In the genomic region with DNA sequence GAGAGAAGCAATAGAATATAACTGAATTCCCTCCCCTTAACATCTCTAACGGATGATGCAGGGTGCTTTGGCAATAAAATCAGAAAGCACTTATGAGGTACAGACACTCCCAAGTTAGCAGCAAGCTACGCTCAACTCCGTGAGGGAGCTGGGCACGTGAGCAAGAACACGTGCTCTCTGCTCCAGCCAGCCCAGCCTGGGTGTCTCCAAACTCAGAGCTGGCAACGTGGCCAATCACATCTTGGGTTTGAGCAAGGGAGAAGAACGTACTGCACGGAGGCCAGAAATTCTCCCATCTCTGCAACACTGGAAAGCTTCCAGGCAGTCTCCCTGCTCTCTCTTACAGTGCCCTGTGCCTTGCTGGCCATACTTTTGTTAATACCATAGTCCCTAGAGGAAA, we compare ENCODE assay signal across 12 mouse cellular contexts. TPM values are rescaled to one million over a fixed set of nuclear protein-coding genes. Genes with fewer than 3 reads are reported as not detected.
DNase-seq lines count a peak whose midpoint lies in the region; ATAC-seq and TF ChIP-seq lines count a peak whose summit lies in the region.
"Had no signal": no experiment of that assay in that cellular context is flagged by ENCODE, and none has a peak within 500 bp of the region (broad histone marks: within the 10 kb centered on the region; RNA-seq: fewer than 3 reads in every experiment).

No protein-coding gene starts in this region.

- DNase-seq in gastrocnemius, adult 18-20 months (ENCODE audit: low spot score): peak; percentile 56
- DNase-seq in gastrocnemius, postnatal 10 days: no peak
- peak; percentile 4 for DNase-seq in NIH3T3 (ENCODE audit: low read depth)
- peak; percentile 40 to 42 for DNase-seq in gastrocnemius, postnatal 36 days
- DNase-seq in lung, postnatal 0 days (ENCODE audit: low spot score): no peak
- DNase-seq in forebrain, embryonic 11.5 days (ENCODE audit: low spot score): no peak
- DNase-seq in layer of hippocampus, postnatal 36 days: no peak
- DNase-seq: cerebellum, postnatal 36 days had no signal

- H3K9ac ChIP-seq in lung, postnatal 0 days (replicated peaks; ENCODE audit: low read depth): no peak overlapping the region
- no peak overlapping the region for H3K9ac ChIP-seq in midbrain, embryonic 15.5 days
- H3K9ac ChIP-seq in forebrain, embryonic 11.5 days (ENCODE audit: low read length): no peak overlapping the region
- H3K9ac ChIP-seq: hindbrain, embryonic 15.5 days; limb, embryonic 15.5 days had no signal

- peak; percentile 47 for ATAC-seq in lung, postnatal 0 days
- ATAC-seq in midbrain, embryonic 15.5 days (replicated peaks): no peak
- no peak for ATAC-seq in forebrain, embryonic 11.5 days (replicated peaks; ENCODE audit: low FRiP score)

- no peak for TF ChIP-seq EP300 in lung, postnatal 0 days (IDR thresholded peaks at IDR 0.05)

- H3K36me3 ChIP-seq in lung, postnatal 0 days (ENCODE audit: insufficient read depth, low read length): no peaks in the 10 kb centered on the region
- no peaks in the 10 kb centered on the region for H3K36me3 ChIP-seq in midbrain, embryonic 15.5 days (replicated peaks)
- no peaks in the 10 kb centered on the region for H3K36me3 ChIP-seq in forebrain, embryonic 11.5 days (ENCODE audit: control insufficient read depth, insufficient read depth, low read length)
- H3K36me3 ChIP-seq: hindbrain, embryonic 15.5 days; limb, embryonic 15.5 days had no signal

- no peaks in the 10 kb centered on the region for H3K27me3 ChIP-seq in lung, postnatal 0 days (replicated peaks; ENCODE audit: insufficient read depth, low read length)
- H3K27me3 ChIP-seq in midbrain, embryonic 15.5 days (replicated peaks): peaks cover 6% of the 10 kb centered on the region
- peaks cover 2% of the 10 kb centered on the region; the same call in 1 of the 2 replicates for H3K27me3 ChIP-seq in forebrain, embryonic 11.5 days (ENCODE audit: control insufficient read depth, insufficient read depth, low read length)
- H3K27me3 ChIP-seq: hindbrain, embryonic 15.5 days had no signal

- intact Hi-C loops in gastrocnemius, postnatal 36 days (cut with DNase I): loop anchor here (5.0 kb wide), 1 partner anchor 52 kb away; no protein-coding TSS in a partner anchor

- WGBS in lung, postnatal 0 days: 55% methylated on average over 8 of the region's 8 CpGs
- 86% methylated on average over 8 of the region's 8 CpGs for WGBS in midbrain, embryonic 15.5 days
- 87% methylated on average over 8 of the region's 8 CpGs for WGBS in forebrain, embryonic 11.5 days

- H3K4me2 ChIP-seq in lung, postnatal 0 days (replicated peaks; ENCODE audit: low read depth, low read length): no peak overlapping the region
- H3K4me2 ChIP-seq in midbrain, embryonic 15.5 days: no peak overlapping the region
- no peak overlapping the region for H3K4me2 ChIP-seq in forebrain, embryonic 11.5 days (ENCODE audit: low read depth, low read length, severe bottlenecking)
- H3K4me2 ChIP-seq: hindbrain, embryonic 15.5 days; limb, embryonic 15.5 days had no signal

- H3K4me1 ChIP-seq in lung, postnatal 0 days (ENCODE audit: insufficient read depth, low read depth, low read length): no peaks in the 10 kb centered on the region; the same call in 1 of the 2 replicates
- H3K4me1 ChIP-seq in midbrain, embryonic 15.5 days: peaks cover 7% of the 10 kb centered on the region
- H3K4me1 ChIP-seq in forebrain, embryonic 11.5 days (replicated peaks; ENCODE audit: control insufficient read depth, insufficient read depth, low read length): peaks cover 1% of the 10 kb centered on the region; the same call in 1 of the 2 replicates
- H3K4me1 ChIP-seq: megakaryocyte, embryonic 14.5 days had no signal

- H3K9me3 ChIP-seq in lung, postnatal 0 days (ENCODE audit: low read length): no peaks in the 10 kb centered on the region
- H3K9me3 ChIP-seq in midbrain, embryonic 15.5 days: no peaks in the 10 kb centered on the region
- no peaks in the 10 kb centered on the region for H3K9me3 ChIP-seq in forebrain, embryonic 11.5 days (ENCODE audit: control insufficient read depth, low read length)
- H3K9me3 ChIP-seq: hindbrain, embryonic 15.5 days; limb, embryonic 15.5 days had no signal

- no peak overlapping the region for H3K4me3 ChIP-seq in lung, postnatal 0 days (ENCODE audit: low read depth, low read length)
- no peak overlapping the region for H3K4me3 ChIP-seq in midbrain, embryonic 15.5 days
- no peak overlapping the region for H3K4me3 ChIP-seq in forebrain, embryonic 11.5 days (ENCODE audit: low read depth, low read length)
- H3K4me3 ChIP-seq: hindbrain, embryonic 15.5 days; limb, embryonic 15.5 days; megakaryocyte, embryonic 14.5 days had no signal

- H3K27ac ChIP-seq in lung, postnatal 0 days (ENCODE audit: low read length): no peak overlapping the region
- H3K27ac ChIP-seq in midbrain, embryonic 15.5 days: no peak overlapping the region
- no peak overlapping the region for H3K27ac ChIP-seq in forebrain, embryonic 11.5 days (ENCODE audit: low read depth, low read length)
- H3K27ac ChIP-seq: hindbrain, embryonic 15.5 days; limb, embryonic 15.5 days had no signal

- TF ChIP-seq CTCF in lung, postnatal 0 days (IDR thresholded peaks at IDR 0.05): no peak

RNA-seq across cellular contexts. Expression of gene Lgi2, which starts 6.0 kb away (rescaled TPM):
- under 1 TPM; 0.84 to 0.88 TPM for total RNA-seq in gastrocnemius, adult 18-20 months (2021)
- 1 to 10 TPM; 6.2 to 6.6 TPM for total RNA-seq in gastrocnemius, postnatal 10 days (2021)
- 1 to 10 TPM; 1.3 to 1.9 TPM for total RNA-seq in gastrocnemius, postnatal 36 days (2021)
- 2.0 and 2.1 TPM in 2 replicates for polyA plus RNA-seq in lung, postnatal 0 days (2015; fragmentation: Nextera tagmentation; extraction: Ambion mirVana)
- polyA plus RNA-seq in midbrain, embryonic 15.5 days (2015; fragmentation: Nextera tagmentation; extraction: Ambion mirVana): 5.0 and 5.1 TPM in 2 replicates
- 0.80 and 0.88 TPM in 2 replicates for polyA plus RNA-seq in forebrain, embryonic 11.5 days (2014; fragmentation: Nextera tagmentation; extraction: Ambion mirVana)
- total RNA-seq in layer of hippocampus, postnatal 36 days (2021): 10 to 100 TPM; 21.5 to 23.4 TPM

Comparison
In these comparisons a context has a peak if more than half of its experiments do, and no peak if none do; other contexts are left out.
1. DNase-seq: peak in gastrocnemius, adult 18-20 months (single experiment), NIH3T3 (single experiment) and gastrocnemius, postnatal 36 days (2 of 2); none in gastrocnemius, postnatal 10 days (single experiment), lung, postnatal 0 days (single experiment), forebrain, embryonic 11.5 days (single experiment) and layer of hippocampus, postnatal 36 days (0 of 2).